Mouse (Mus musculus) testis, adult 2 months (tissue): ENCODE measurements at regions not wholly inside any gene's neighbourhood (a gene's known extent, or its start where the extent isn't known, plus 50 kb on each side); places are given as distances from the start of the nearest gene placed in this dataset.

Experiments used
- CTCF ChIP-seq: fragments of 200-500 bp; IDR thresholded peaks from 2 replicates; pipeline ENCODE4 v1.5.1; 2012; ENCODE audit warnings: low read depth, mild to moderate bottlenecking, inconsistent platforms, low read length, moderate library complexity; ENCODE audit not compliant: control insufficient read depth, insufficient read depth, insufficient replicate concordance
- POLR2A ChIP-seq: fragments of 200-500 bp; IDR thresholded peaks from 2 replicates; pipeline ENCODE4 v1.6.1; 2012; ENCODE audit warnings: low read depth, mild to moderate bottlenecking, inconsistent platforms, low read length, moderate library complexity; ENCODE audit not compliant: control insufficient read depth

GRCm38 (mm10) chr9:30235791-30236190 is 191.1 kb upstream of the Snx19 start:
- TF ChIP-seq CTCF: no peak
- TF ChIP-seq POLR2A: no peak
